Mouse (Mus musculus) embryonic fibroblast, embryonic 13.5 days (primary cell): ENCODE results near the gene Cd82. TPM values are rescaled to one million over a fixed set of nuclear protein-coding genes. Genes with fewer than 3 reads are reported as not detected.

ENCODE experiments used
- H3K27ac ChIP-seq: 2 replicates; pipeline ENCODE4 v1.5.1; 2012; ENCODE audit warnings: low read length, control low read depth, inconsistent platforms; ENCODE audit not compliant: insufficient read depth
- H3K4me1 ChIP-seq: 2 replicates; pipeline ENCODE4 v1.6.1; 2011; ENCODE audit warnings: low read length; ENCODE audit not compliant: control insufficient read depth, insufficient read depth
- H3K4me3 ChIP-seq: 2 replicates; pipeline ENCODE4 v1.5.1; 2011; ENCODE audit warnings: mild to moderate bottlenecking, control low read depth, low read length; ENCODE audit not compliant: insufficient read depth
- CTCF ChIP-seq: IDR thresholded peaks from 2 replicates; pipeline ENCODE4 v1.5.1; 2011; ENCODE audit warnings: mild to moderate bottlenecking, control low read depth, low read length, moderate library complexity, borderline replicate concordance; ENCODE audit not compliant: insufficient read depth
- POLR2A ChIP-seq: IDR thresholded peaks from 2 replicates; pipeline ENCODE4 v1.6.1; 2011; ENCODE audit warnings: low read depth, mild to moderate bottlenecking, control low read depth, low read length, moderate library complexity
- polyA plus RNA-seq: library from polyadenylated mRNA; stranded (reverse); fragments of >200 nt; gene quantifications from 2 replicates; pipeline ENCODE4 v1.2.4, GENCODE M21; 2011; ENCODE audit warnings: low read depth; ENCODE audit not compliant: missing spikeins, insufficient read length

The Cd82 gene
- polyA plus RNA-seq, 1 experiment, result 48.6 TPM

DNA sequence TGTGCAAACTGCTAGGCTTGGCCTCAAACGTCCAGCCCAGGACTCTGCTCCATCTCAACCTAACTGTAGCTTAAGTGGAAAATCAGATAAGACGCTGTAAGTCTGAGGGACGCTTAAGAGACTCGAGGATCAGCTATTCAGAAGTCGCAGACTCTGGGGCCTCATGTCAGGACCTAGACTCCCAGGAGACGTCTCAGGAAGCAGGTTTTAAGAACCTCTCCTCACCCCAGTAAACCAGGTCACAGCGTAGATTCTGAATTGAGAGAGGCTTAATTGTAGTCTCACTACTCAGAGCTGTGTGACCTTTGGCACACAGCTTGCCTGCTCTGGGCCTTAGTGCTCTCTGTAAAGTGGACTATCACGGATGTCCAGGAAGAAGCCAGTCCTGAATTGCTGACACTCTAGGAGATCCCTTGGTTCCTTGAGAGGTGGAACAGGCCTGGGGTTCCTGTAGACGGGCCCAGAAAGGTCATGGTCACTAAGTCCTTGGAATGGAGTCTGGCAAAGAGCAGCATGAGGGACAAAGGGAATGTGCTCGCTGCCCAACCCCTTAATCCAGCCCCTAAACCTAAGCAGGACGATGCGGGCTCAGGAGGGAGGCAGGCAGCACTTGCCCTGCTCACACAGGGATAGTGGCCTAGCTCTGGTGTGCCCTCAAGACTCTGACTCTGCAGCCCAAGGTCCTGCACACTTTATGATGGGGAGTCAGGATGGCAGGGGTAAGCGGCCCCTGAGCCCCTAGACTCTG lies 16.2 kb downstream of the Cd82 start:
- Histone ChIP-seq H3K4me1 (no peaks in the 10 kb centered on the region), H3K27ac (no peak overlapping the region), H3K4me3 (no peak overlapping the region)
- no peak for TF ChIP-seq POLR2A
- no peak for TF ChIP-seq CTCF

DNA sequence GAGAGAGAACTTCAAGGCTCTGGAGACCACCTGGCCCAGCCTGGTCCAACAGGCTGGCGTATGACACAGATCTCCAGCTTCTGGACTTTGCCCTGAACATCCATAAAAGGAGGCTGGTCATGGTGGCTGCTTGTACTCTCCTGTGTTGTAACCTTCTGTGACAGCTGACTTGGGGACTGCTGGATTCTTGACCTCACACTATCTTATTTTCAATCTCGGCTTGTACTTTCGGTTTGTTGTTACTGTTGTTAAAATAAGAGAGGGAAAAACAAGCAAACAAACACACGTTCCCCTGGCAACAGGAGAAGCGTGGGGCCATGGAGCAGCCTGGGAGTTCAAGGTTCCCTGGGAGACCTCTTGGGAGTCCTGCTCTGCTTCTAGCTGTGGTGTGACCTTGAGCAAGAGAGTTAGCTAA lies 17.7 kb downstream of the Cd82 start:
- TF ChIP-seq POLR2A (no peak), CTCF (no peak)
- no peak overlapping the region for H3K4me3 ChIP-seq
- no peak overlapping the region for H3K27ac ChIP-seq
- H3K4me1 ChIP-seq, result no peaks in the 10 kb centered on the region

DNA sequence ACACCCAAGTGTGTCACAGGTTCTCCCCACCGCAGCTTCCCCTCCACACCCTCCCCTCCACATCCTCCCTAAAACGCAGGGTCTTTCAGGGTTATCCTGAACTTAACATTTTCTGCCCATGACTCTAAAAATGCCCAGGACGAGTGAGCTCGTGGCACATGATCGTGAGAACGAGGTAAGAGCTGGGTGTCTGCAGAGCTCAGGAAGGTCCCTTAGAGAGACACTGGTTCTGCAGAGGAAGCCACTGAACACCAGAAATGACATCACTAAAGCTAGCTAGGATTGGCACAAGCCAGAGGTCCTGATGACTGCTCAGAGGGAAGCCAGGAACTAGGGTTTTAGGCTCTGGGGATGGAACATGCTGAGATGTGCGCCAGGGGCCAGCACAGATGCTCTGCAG lies 18.7 kb downstream of the Cd82 start:
- H3K4me3 ChIP-seq, result no peak overlapping the region
- H3K4me1 ChIP-seq, result no peaks in the 10 kb centered on the region
- H3K27ac ChIP-seq, result no peak overlapping the region
- no peak for TF ChIP-seq CTCF
- no peak for TF ChIP-seq POLR2A

DNA sequence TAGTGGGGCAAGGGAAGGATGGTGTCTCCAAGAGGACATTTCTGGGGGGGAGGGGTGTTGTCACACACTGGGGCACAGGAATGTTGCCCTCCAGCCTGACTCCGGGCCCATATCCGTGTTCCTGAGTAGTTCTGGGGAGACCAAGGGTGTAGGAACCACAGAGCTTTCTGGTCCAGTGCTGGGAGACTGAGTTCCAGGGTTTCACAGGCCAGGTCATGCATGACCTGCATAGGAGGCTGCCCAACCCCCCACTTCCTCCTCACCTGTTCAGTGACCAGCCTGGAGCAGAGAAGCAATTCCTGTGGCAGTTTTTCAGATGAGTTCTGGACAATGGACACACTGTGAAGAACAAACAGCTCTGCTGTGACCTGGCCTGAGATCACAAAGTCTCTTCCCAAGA lies 19.8 kb downstream of the Cd82 start:
- TF ChIP-seq POLR2A, result no peak
- TF ChIP-seq CTCF, result no peak
- Histone ChIP-seq H3K27ac (no peak overlapping the region), H3K4me1 (no peaks in the 10 kb centered on the region), H3K4me3 (no peak overlapping the region)

DNA sequence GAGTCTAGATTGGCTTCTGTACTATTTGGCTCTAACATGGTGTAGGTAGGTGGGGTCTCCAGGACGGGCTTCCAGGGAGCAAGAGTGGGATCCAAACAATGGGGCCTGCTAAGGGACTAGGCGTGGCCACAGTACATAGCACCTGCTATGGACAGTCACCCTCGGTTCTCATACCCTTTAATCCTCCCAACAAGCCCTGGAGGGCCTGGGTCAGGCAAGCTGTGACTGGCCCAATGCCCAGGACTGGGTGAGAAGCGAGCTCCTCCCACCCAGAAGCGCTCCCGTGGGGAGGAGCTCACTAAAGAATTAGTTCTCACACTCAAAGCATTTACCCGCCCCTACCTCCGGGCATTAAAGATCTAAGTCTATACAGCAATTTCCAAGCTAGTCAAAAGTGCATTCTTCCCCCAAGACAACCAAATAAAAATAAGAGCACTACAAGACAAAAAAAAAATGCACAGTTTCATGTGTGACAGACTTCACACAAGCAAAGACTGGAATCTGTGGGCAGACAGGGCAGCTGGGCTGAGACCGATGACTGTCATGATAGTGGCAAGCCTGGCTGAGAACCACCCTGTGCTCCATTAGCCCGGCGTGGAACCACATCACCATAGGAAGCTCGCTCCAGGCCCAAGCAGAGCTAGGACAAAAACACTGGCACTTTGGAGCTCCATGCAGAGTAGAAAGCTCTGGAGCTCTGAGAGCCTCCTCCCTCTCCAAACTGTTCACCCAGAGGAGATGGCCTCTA lies 23.0 kb downstream of the Cd82 start:
- TF ChIP-seq POLR2A (no peak), CTCF (no peak)
- Histone ChIP-seq H3K27ac (no peak overlapping the region), H3K4me1 (no peaks in the 10 kb centered on the region), H3K4me3 (no peak overlapping the region)

DNA sequence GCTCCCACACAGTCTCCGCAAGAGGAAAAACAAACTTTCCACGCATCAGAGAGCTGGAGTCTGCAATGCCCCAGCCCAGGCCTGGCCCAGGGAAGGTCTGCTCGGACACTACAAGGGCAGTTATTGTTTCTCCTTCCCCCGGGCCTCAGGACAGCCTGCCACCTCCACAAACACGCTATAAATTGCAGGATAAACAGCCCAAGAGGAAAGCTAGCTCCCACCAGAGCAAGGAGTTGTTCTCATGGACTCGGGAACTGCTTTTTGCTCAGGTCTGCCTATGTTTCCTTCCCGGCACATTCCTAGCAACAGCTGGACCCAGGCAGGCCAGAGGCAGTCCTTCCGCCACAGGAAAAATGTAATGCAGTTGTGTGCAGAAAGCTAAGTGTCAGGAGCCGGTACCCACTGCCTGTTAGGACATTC lies 23.6 kb downstream of the Cd82 start:
- Histone ChIP-seq H3K4me1 (no peaks in the 10 kb centered on the region), H3K27ac (no peak overlapping the region), H3K4me3 (no peak overlapping the region)
- TF ChIP-seq CTCF (no peak), POLR2A (no peak)

DNA sequence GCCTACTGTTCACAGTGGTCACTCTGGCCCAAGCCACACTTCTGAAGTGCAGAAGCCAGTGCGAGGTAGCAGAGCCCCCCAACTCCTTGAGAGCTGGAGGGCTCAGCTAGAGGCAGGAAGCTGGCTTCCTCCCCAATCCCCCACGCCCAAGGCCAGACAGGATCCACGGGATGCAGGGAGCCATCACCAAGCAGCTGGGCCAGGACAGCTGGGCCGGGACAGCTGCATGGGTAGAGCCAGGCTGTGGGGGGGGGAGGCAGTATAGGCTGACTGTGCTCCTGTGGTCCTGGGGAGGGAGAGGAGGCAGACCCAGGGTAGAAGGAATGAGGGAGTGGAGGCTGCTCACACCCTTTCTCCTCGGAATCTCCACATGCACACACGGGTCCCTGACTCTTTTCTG lies 24.6 kb downstream of the Cd82 start:
- no peak for TF ChIP-seq CTCF
- no peak for TF ChIP-seq POLR2A
- H3K4me3 ChIP-seq, result no peak overlapping the region
- no peak overlapping the region for H3K27ac ChIP-seq
- H3K4me1 ChIP-seq, result no peaks in the 10 kb centered on the region

DNA sequence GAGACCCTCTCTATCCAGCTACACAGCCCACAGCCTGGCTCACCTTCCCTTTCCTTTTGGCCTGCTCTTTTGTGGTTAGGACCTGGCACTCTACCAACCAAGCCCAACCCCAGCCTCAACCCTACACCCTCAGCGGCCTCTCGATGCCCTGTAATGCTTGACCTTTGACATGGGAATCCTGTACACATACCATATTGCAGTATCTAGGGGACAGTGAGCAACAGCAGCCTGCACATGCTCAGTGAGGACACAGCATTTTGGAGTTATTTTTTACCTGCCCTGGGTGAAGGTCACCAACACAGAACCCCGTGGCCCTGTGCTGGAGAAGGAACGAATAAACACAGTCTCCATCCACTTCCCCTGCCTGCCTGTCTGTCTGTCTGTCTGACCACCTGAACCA lies 27.4 kb downstream of the Cd82 start:
- Histone ChIP-seq H3K27ac (no peak overlapping the region), H3K4me3 (no peak overlapping the region), H3K4me1 (no peaks in the 10 kb centered on the region)
- TF ChIP-seq POLR2A (no peak), CTCF (no peak)

DNA sequence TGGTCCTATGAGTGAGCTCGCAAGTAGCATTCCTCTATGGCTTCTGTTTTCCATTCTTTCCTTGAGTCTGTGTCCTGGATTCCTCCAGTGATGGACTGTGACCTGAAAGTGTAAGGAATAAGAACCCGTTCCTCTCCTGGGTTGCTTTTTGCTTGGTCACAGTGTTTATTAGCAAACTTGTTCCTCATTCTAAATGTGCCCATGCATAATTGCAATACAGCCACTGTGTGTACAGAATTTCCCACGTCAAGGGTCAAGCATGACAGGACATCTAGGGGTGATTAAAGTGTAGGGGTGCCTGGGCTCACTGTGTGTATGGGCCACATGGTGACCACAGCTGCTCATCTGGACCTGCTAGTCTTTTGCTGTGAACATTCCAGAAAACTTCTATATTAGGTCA lies 28.0 kb downstream of the Cd82 start:
- H3K27ac ChIP-seq, result no peak overlapping the region
- H3K4me3 ChIP-seq, result no peak overlapping the region
- no peak for TF ChIP-seq CTCF
- no peak for TF ChIP-seq POLR2A
- no peaks in the 10 kb centered on the region for H3K4me1 ChIP-seq

DNA sequence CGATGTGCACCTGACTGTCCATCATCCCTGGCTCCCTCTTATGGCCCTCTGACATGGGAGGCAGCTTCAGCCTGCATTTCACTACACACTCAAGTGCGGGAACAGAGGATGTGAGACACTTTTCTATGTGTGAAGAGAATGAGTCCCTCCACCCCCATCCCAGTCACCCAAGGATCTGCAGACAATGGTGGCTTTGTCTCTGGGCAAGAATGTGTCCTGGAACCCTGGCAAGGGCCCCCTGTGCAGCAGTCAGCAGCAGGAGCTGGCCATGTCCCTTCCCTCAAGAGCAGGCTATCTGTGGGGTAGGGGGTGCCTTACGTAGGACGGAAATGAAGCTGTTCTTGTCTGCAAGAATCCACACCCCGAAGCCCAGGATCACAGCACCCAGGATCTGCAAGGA lies 29.4 kb downstream of the Cd82 start:
- no peaks in the 10 kb centered on the region for H3K4me1 ChIP-seq
- TF ChIP-seq CTCF (no peak), POLR2A (no peak)
- H3K27ac ChIP-seq, result no peak overlapping the region
- no peak overlapping the region for H3K4me3 ChIP-seq
